Mouse (Mus musculus) cerebellum, adult 18-20 months (tissue): ENCODE data around the gene Ets1.

ENCODE experiments used
- DNase-seq, 2 experiments: peaks; one replicate each; pipeline ENCODE4 v3.0.0; 2021

Gene Ets1

GRCm38 (mm10) chr9:32778866-32779265 lies 142.8 kb downstream of the Ets1 start:
- DNase-seq: no peak

GRCm38 (mm10) chr9:32782391-32783092 lies 146.5 kb downstream of the Ets1 start:
- no peak for DNase-seq

- no peak for DNase-seq
These were observed 151.1 kb downstream of the Ets1 start for GRCm38 (mm10) chr9:32787091-32787490.

GRCm38 (mm10) chr9:32787615-32788014 lies 151.6 kb downstream of the Ets1 start:
- no peak for DNase-seq

- peak in 1 of 2 experiments; percentile 2 for DNase-seq
These were observed 153.3 kb downstream of the Ets1 start for GRCm38 (mm10) chr9:32789306-32789705.

GRCm38 (mm10) chr9:32791699-32792098 lies 155.7 kb downstream of the Ets1 start:
- DNase-seq: no peak

- DNase-seq: no peak
These were observed 162.2 kb downstream of the Ets1 start for GRCm38 (mm10) chr9:32798171-32798570.

- DNase-seq: no peak
These were observed 170.1 kb downstream of the Ets1 start for GRCm38 (mm10) chr9:32806106-32806505.
